15 mouse cellular contexts compared by ENCODE assay signal in the genomic region with DNA sequence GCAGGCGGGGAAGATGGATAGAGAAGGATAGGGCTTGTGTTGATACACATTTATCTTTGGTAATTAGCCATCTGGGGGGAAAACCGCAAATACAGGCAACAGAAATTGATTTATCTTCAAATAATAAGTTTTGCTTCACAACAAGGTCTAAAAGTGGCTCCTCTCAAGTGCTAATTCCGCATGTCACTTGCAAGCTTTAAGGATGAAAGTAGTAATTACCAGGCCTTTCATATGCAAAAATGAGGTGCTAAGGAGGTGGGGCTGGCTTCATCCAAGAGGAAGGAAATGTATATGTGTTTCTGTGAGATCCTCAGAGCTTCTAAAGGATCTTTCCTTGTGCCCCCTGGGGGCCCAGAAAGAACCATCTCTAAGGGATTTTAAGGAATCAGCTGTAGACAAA.
"Had no signal": no experiment of that assay in that cellular context is flagged by ENCODE, and none has a peak within 500 bp of the region (broad histone marks: within the 10 kb centered on the region; RNA-seq: fewer than 3 reads in every experiment).

No protein-coding gene starts in this region.

- H3K4me2 ChIP-seq: liver, embryonic 11.5 days; liver, embryonic 15.5 days had no signal

- H3K27me3 ChIP-seq: liver, embryonic 15.5 days had no signal

- H3K9me3 ChIP-seq: limb, embryonic 10.5 days; liver, embryonic 15.5 days had no signal

- H3K4me3 ChIP-seq: layer of hippocampus, adult 2 months; limb, embryonic 10.5 days; liver, embryonic 15.5 days had no signal

- H3K4me1 ChIP-seq: liver, embryonic 15.5 days had no signal

- ATAC-seq: lung, postnatal 0 days; midbrain, embryonic 16.5 days had no signal

- H3K27ac ChIP-seq: layer of hippocampus, adult 2 months; limb, embryonic 10.5 days; liver, embryonic 15.5 days had no signal

- DNase-seq: kidney, postnatal 10 days; kidney, postnatal 4 days; lung, adult 2 months; lung, postnatal 36 days; retina, postnatal 1 day; right cerebral cortex, postnatal 4 days; spleen, adult 18-20 months; thymus, adult 2 months; thymus, postnatal 25 days had no signal

- H3K9ac ChIP-seq: liver, embryonic 15.5 days had no signal

- H3K36me3 ChIP-seq: limb, embryonic 10.5 days; liver, embryonic 15.5 days had no signal
